In the genomic region with DNA sequence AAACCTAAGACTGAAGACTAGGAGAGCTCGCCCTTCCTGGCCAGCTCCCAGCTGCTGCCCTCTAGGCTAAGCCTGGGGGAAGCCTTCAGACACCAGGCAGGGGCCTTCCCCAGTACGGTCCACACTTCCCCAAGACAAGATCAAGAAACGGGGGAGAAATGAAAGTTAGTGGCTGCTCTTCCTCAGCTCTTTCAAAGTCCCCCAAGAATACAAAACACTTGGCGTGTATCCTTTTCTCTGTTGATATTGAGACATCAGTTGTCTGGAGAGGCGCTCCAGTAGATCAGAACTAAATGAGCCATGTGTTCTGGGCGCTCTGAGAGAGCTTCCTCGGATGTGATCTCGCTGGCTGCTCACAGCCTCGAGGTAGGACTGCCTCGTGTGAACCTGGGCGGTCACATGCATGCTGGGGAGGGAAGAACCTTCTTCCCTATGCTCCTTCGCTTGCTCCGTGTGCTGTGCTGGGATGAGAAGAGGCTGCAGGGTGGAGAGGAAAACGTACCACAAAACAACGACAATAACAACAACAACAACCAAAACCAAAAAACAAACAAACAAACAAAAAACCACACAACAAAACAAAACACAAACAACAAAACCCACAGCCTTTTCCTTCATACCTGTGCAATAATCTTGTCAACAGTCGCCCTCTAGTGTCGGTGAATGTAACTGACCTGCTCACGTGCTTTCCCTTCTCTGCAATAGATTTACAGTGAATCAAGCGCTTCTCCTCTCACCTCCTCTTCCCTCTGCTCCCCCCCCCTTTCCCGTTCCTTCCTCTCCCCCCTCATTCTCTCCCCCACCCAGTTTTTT, we compare ENCODE assay signal across 8 mouse cellular contexts. TPM values are rescaled to one million over a fixed set of nuclear protein-coding genes. Genes with fewer than 3 reads are reported as not detected.
DNase-seq lines count a peak whose midpoint lies in the region; ATAC-seq and TF ChIP-seq lines count a peak whose summit lies in the region.

No protein-coding gene starts in this region.

- peak overlapping the region; percentile 26; the same call in 1 of the 2 replicates for H3K9ac ChIP-seq in embryonic facial prominence, embryonic 11.5 days (replicated peaks; ENCODE audit: low read length)
- peak overlapping the region; percentile 74 for H3K9ac ChIP-seq in heart, embryonic 13.5 days
- no peak overlapping the region for H3K9ac ChIP-seq in kidney, postnatal 0 days (ENCODE audit: low read depth, low read length)
- peak overlapping the region; percentile 22; the same call in 1 of the 2 replicates for H3K9ac ChIP-seq in liver, embryonic 12.5 days

- no peak overlapping the region for H3K4me3 ChIP-seq in C2C12 (ENCODE audit: insufficient read depth, poor library complexity, severe bottlenecking)
- no peak overlapping the region for H3K4me3 ChIP-seq in embryonic facial prominence, embryonic 11.5 days (ENCODE audit: low read depth, low read length)
- H3K4me3 ChIP-seq in heart, embryonic 13.5 days: peak overlapping the region; percentile 42
- H3K4me3 ChIP-seq in kidney, postnatal 0 days (replicated peaks; ENCODE audit: low read depth, low read length): 0 out of 2 replicates have a peak overlapping the region, but pooled peaks have one; percentile 1
- H3K4me3 ChIP-seq in liver, embryonic 12.5 days: no peak overlapping the region

- TF ChIP-seq CTCF in C2C12 (IDR thresholded peaks at IDR 0.05; ENCODE audit: control insufficient read depth, insufficient read depth, insufficient read length): peak; percentile 7
- TF ChIP-seq CTCF in kidney, postnatal 0 days (IDR thresholded peaks at IDR 0.05; ENCODE audit: low read depth): peak; percentile 76

- H3K9me3 ChIP-seq in embryonic facial prominence, embryonic 11.5 days (replicated peaks; ENCODE audit: control insufficient read depth, low read length): no peaks in the 10 kb centered on the region
- no peaks in the 10 kb centered on the region for H3K9me3 ChIP-seq in heart, embryonic 13.5 days
- no peaks in the 10 kb centered on the region for H3K9me3 ChIP-seq in kidney, postnatal 0 days (replicated peaks; ENCODE audit: low read length)
- no peaks in the 10 kb centered on the region for H3K9me3 ChIP-seq in liver, embryonic 12.5 days (replicated peaks)

- peaks cover 9% of the 10 kb centered on the region for H3K79me2 ChIP-seq in C2C12 (ENCODE audit: control insufficient read depth, insufficient read depth)

- DNase-seq in adrenal gland, postnatal 14 days: peak; percentile 79
- DNase-seq in embryonic facial prominence, embryonic 11.5 days (ENCODE audit: low spot score): peak; percentile 90
- peak; percentile 87 for DNase-seq in kidney, postnatal 0 days (ENCODE audit: low spot score)
- peak; percentile 85 for DNase-seq in naive thymus-derived CD4-positive, alpha-beta T cell, adult 2 months (ENCODE audit: low read depth)
- DNase-seq in telencephalon, adult 2 months (ENCODE audit: low read depth, low spot score): peak; percentile 56

- H3K36me3 ChIP-seq in C2C12 (ENCODE audit: control insufficient read depth, insufficient read depth): no peaks in the 10 kb centered on the region
- no peaks in the 10 kb centered on the region for H3K36me3 ChIP-seq in embryonic facial prominence, embryonic 11.5 days (replicated peaks; ENCODE audit: control insufficient read depth, insufficient read depth, low read depth, low read length)
- no peaks in the 10 kb centered on the region for H3K36me3 ChIP-seq in heart, embryonic 13.5 days
- H3K36me3 ChIP-seq in kidney, postnatal 0 days (ENCODE audit: insufficient read depth, low read length): no peaks in the 10 kb centered on the region
- no peaks in the 10 kb centered on the region for H3K36me3 ChIP-seq in liver, embryonic 12.5 days

- no peaks in the 10 kb centered on the region for H3K27me3 ChIP-seq in C2C12 (ENCODE audit: control insufficient read depth, insufficient read depth, insufficient read length)
- no peaks in the 10 kb centered on the region for H3K27me3 ChIP-seq in embryonic facial prominence, embryonic 11.5 days (ENCODE audit: control insufficient read depth, insufficient read depth, low read length)
- no peaks in the 10 kb centered on the region for H3K27me3 ChIP-seq in heart, embryonic 13.5 days (replicated peaks)
- no peaks in the 10 kb centered on the region for H3K27me3 ChIP-seq in kidney, postnatal 0 days (ENCODE audit: insufficient read depth, low read length)
- no peaks in the 10 kb centered on the region for H3K27me3 ChIP-seq in liver, embryonic 12.5 days (replicated peaks)

- ATAC-seq in embryonic facial prominence, embryonic 11.5 days (replicated peaks; ENCODE audit: insufficient number of reproducible peaks, low FRiP score, low TSS enrichment, low read depth): no peak
- ATAC-seq in heart, embryonic 13.5 days (ENCODE audit: extremely low read depth, insufficient number of reproducible peaks, low FRiP score, low TSS enrichment): no peak
- peak; percentile 26; the same call in 1 of the 2 replicates for ATAC-seq in kidney, postnatal 0 days (replicated peaks; ENCODE audit: low FRiP score, low read depth)
- peak; percentile 68 for ATAC-seq in liver, embryonic 12.5 days

- H3K79me3 ChIP-seq in C2C12 (ENCODE audit: low read depth): peaks cover 6% of the 10 kb centered on the region

- peak overlapping the region; percentile 5 for H3ac ChIP-seq in C2C12 (ENCODE audit: control insufficient read depth, insufficient read length, low read depth)

- 25% methylated on average over 20 of the region's 20 CpGs for WGBS in embryonic facial prominence, embryonic 11.5 days
- 21% methylated on average over 20 of the region's 20 CpGs for WGBS in heart, embryonic 13.5 days
- 23% methylated on average over 20 of the region's 20 CpGs for WGBS in kidney, postnatal 0 days
- 19% methylated on average over 20 of the region's 20 CpGs for WGBS in liver, embryonic 12.5 days (ENCODE audit: insufficient replicate concordance)

- H3K27ac ChIP-seq in embryonic facial prominence, embryonic 11.5 days (replicated peaks; ENCODE audit: low read depth, low read length): no peak overlapping the region
- H3K27ac ChIP-seq in heart, embryonic 13.5 days (replicated peaks): no peak overlapping the region
- no peak overlapping the region for H3K27ac ChIP-seq in kidney, postnatal 0 days
- H3K27ac ChIP-seq in liver, embryonic 12.5 days: no peak overlapping the region

- H3K4me2 ChIP-seq in embryonic facial prominence, embryonic 11.5 days (ENCODE audit: low read depth, low read length): peak overlapping the region; percentile 22; the same call in 1 of the 2 replicates
- H3K4me2 ChIP-seq in heart, embryonic 13.5 days: peak overlapping the region; percentile 68
- H3K4me2 ChIP-seq in kidney, postnatal 0 days (ENCODE audit: low read length): peak overlapping the region; percentile 48
- H3K4me2 ChIP-seq in liver, embryonic 12.5 days: peak overlapping the region; percentile 53

- no peaks in the 10 kb centered on the region for H3K4me1 ChIP-seq in embryonic facial prominence, embryonic 11.5 days (ENCODE audit: control insufficient read depth, insufficient read depth, low read length)
- H3K4me1 ChIP-seq in heart, embryonic 13.5 days: peaks cover 33% of the 10 kb centered on the region
- peaks cover 7% of the 10 kb centered on the region; the same call in 1 of the 2 replicates for H3K4me1 ChIP-seq in kidney, postnatal 0 days (replicated peaks; ENCODE audit: insufficient read depth, low read length)
- peaks cover 18% of the 10 kb centered on the region for H3K4me1 ChIP-seq in liver, embryonic 12.5 days

TF ChIP-seq in C2C12, 6 proteins besides CTCF, POLR2A, EP300 and RAD21:
- TF ChIP-seq USF1 (IDR thresholded peaks at IDR 0.05; ENCODE audit: low read depth) (peak; percentile 84), CEBPB (IDR thresholded peaks at IDR 0.05; ENCODE audit: low read depth) (no peak), MYOD1 (IDR thresholded peaks at IDR 0.05; ENCODE audit: control insufficient read depth, insufficient read length, low read depth) (no peak)

RNA-seq across cellular contexts. Expression of gene Ccnl1, which starts 28.0 kb away (rescaled TPM):
- 12.5 TPM for polyA plus RNA-seq in C2C12 (2012; fragmentation: generic; extraction: Trizol)
- 91.4 and 116 TPM in 2 replicates for total RNA-seq in adrenal gland, postnatal 14 days (2021)
- 116 and 125 TPM in 2 replicates for polyA plus RNA-seq in embryonic facial prominence, embryonic 11.5 days (2014; fragmentation: Nextera tagmentation; extraction: Ambion mirVana)
- 61.2 and 67.7 TPM in 2 replicates for polyA plus RNA-seq in heart, embryonic 13.5 days (2015; fragmentation: Nextera tagmentation; extraction: Ambion mirVana)
- polyA plus RNA-seq in kidney, postnatal 0 days (2015; fragmentation: Nextera tagmentation; extraction: Ambion mirVana): 82.6 and 88.2 TPM in 2 replicates
- polyA plus RNA-seq in liver, embryonic 12.5 days (2016; fragmentation: Nextera tagmentation; extraction: Ambion mirVana): 74.5 and 74.8 TPM in 2 replicates

Comparison
In these comparisons a context has a peak if more than half of its experiments do, and no peak if none do; other contexts are left out.
1. H3K4me3 ChIP-seq: peak in heart, embryonic 13.5 days (single experiment) and kidney, postnatal 0 days (single experiment); none in C2C12 (single experiment), embryonic facial prominence, embryonic 11.5 days (single experiment) and liver, embryonic 12.5 days (single experiment).
2. ATAC-seq: peak in kidney, postnatal 0 days (single experiment) and liver, embryonic 12.5 days (single experiment); none in embryonic facial prominence, embryonic 11.5 days (single experiment) and heart, embryonic 13.5 days (single experiment).
3. Peak in every context shown above with its lines, with median percentiles within 50 percentile points of each other: DNase-seq and H3K4me2 ChIP-seq.